Mouse (Mus musculus) G1E (cell line): ENCODE measurements around the gene 2010111I01Rik.

ENCODE experiments used
- CTCF ChIP-seq: IDR thresholded peaks from 2 replicates; pipeline ENCODE4 v1.5.1; 2012; ENCODE audit warnings: low read depth, low read length, inconsistent platforms, mixed read lengths
- GATA1 ChIP-seq: IDR thresholded peaks from 2 replicates; pipeline ENCODE4 v1.6.1; 2012; ENCODE audit warnings: borderline replicate concordance, low read length, inconsistent platforms, mixed read lengths
- GATA2 ChIP-seq: IDR thresholded peaks from 2 replicates; pipeline ENCODE4 v1.6.1; 2012; ENCODE audit warnings: low read depth, low read length, inconsistent platforms, borderline replicate concordance
- POLR2AphosphoS5 ChIP-seq: IDR thresholded peaks from 2 replicates; pipeline ENCODE4 v1.6.1; 2012; ENCODE audit warnings: low read depth, low read length, inconsistent platforms; ENCODE audit not compliant: insufficient replicate concordance

GRCm38 (mm10) chr13:63080191-63080590, 115.5 kb downstream of the 2010111I01Rik start:
- TF ChIP-seq POLR2AphosphoS5 (no peak), CTCF (no peak), GATA2 (no peak), GATA1 (no peak)
